Mouse (Mus musculus) megakaryocyte, embryonic 14.5 days (primary cell): ENCODE results near the gene Ubp1. TPM values are rescaled to one million over a fixed set of nuclear protein-coding genes. Genes with fewer than 3 reads are reported as not detected.

Experiments
- H3K27me3 ChIP-seq: replicated peaks from 2 replicates; pipeline ENCODE3; 2012; ENCODE audit warnings: inconsistent platforms
- H3K36me3 ChIP-seq: replicated peaks from 2 replicates; pipeline ENCODE3; 2012; ENCODE audit warnings: low read length, inconsistent platforms, mixed read lengths
- H3K4me1 ChIP-seq: 2 replicates; pipeline ENCODE4 v1.6.1; 2012; ENCODE audit warnings: inconsistent platforms
- H3K4me3 ChIP-seq: replicated peaks from 2 replicates; pipeline ENCODE3; 2012; ENCODE audit warnings: moderate library complexity, mild to moderate bottlenecking, inconsistent platforms
- H3K9me3 ChIP-seq: 2 replicates; pipeline ENCODE4 v1.6.1; 2012; ENCODE audit warnings: inconsistent platforms
- FLI1 ChIP-seq: IDR thresholded peaks from 2 replicates; pipeline ENCODE4 v1.6.1; 2012; ENCODE audit warnings: low read length, inconsistent platforms, mixed read lengths
- GATA1 ChIP-seq: IDR thresholded peaks from 3 replicates; pipeline ENCODE4 v1.6.1; 2012; ENCODE audit warnings: mixed read lengths, low read length, inconsistent platforms, borderline replicate concordance
- polyA plus RNA-seq: library from polyadenylated mRNA; stranded (reverse); fragments of >175 nt; gene quantifications from 2 replicates; pipeline ENCODE4 v1.2.3, GENCODE M21; 2012; ENCODE audit warnings: low replicate concordance; ENCODE audit not compliant: insufficient read depth

The Ubp1 gene
- polyA plus RNA-seq, 1 experiment = 19.9 TPM

DNA sequence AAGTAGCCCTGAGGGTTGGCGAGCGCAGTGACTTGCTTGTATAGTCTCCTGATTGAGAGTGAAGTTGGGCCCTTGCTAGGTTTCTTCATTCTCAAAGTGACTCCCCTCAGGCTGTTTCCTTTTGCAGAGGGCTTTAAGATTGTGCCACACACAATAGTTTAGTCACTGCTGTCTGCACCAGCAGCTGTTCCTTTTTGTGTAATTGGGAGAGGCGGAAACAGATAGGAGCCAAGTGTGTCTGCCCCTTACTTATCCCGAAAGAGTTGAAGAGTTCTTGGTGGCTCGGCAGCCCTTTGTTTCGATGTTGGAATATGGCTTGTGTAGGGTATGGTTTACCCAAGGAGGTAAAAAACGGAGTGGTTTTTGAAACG lies 1.4 kb downstream of the Ubp1 start:
- peaks cover 13% of the 10 kb centered on the region for H3K36me3 ChIP-seq
- TF ChIP-seq FLI1 = no peak
- no peak for TF ChIP-seq GATA1
- H3K4me3 ChIP-seq = peak overlapping the region; percentile 96
- H3K9me3 ChIP-seq = no peaks in the 10 kb centered on the region
- H3K4me1 ChIP-seq = peaks cover 74% of the 10 kb centered on the region
- no peaks in the 10 kb centered on the region for H3K27me3 ChIP-seq

- Histone ChIP-seq H3K36me3 (peaks cover 13% of the 10 kb centered on the region), H3K27me3 (no peaks in the 10 kb centered on the region), H3K4me3 (peak overlapping the region; percentile 96), H3K9me3 (no peaks in the 10 kb centered on the region), H3K4me1 (peaks cover 75% of the 10 kb centered on the region)
- TF ChIP-seq FLI1 (no peak), GATA1 (no peak)
These were observed 1.8 kb downstream of the Ubp1 start for GRCm38 (mm10) chr9:113932501-113932900.

- Histone ChIP-seq H3K4me3 (no peak overlapping the region), H3K4me1 (peaks cover 77% of the 10 kb centered on the region)
- TF ChIP-seq FLI1 (no peak), GATA1 (no peak)
These were observed 4.9 kb downstream of the Ubp1 start for GRCm38 (mm10) chr9:113935638-113936037.

GRCm38 (mm10) chr9:113939063-113939850 lies 8.5 kb downstream of the Ubp1 start:
- Histone ChIP-seq H3K27me3 (no peaks in the 10 kb centered on the region), H3K4me1 (peaks cover 94% of the 10 kb centered on the region), H3K36me3 (peaks cover 56% of the 10 kb centered on the region), H3K9me3 (no peaks in the 10 kb centered on the region), H3K4me3 (peak overlapping the region; percentile 13)
- TF ChIP-seq GATA1 = no peak
- no peak for TF ChIP-seq FLI1

More at GRCm38 (mm10) chr9:113935638-113936037, 4.9 kb downstream of the Ubp1 start:
- peaks cover 30% of the 10 kb centered on the region for H3K36me3 ChIP-seq
- no peaks in the 10 kb centered on the region for H3K27me3 ChIP-seq
- H3K9me3 ChIP-seq = no peaks in the 10 kb centered on the region

GRCm38 (mm10) chr9:113941103-113941805 lies 10.5 kb downstream of the Ubp1 start:
- Histone ChIP-seq H3K4me3 (no peak overlapping the region), H3K4me1 (peaks cover 81% of the 10 kb centered on the region), H3K9me3 (no peaks in the 10 kb centered on the region), H3K36me3 (peaks cover 65% of the 10 kb centered on the region), H3K27me3 (no peaks in the 10 kb centered on the region)
- no peak for TF ChIP-seq FLI1

GRCm38 (mm10) chr9:113943372-113943771 lies 12.6 kb downstream of the Ubp1 start:
- Histone ChIP-seq H3K4me1 (peaks cover 69% of the 10 kb centered on the region), H3K27me3 (no peaks in the 10 kb centered on the region), H3K36me3 (peaks cover 77% of the 10 kb centered on the region), H3K4me3 (no peak overlapping the region), H3K9me3 (no peaks in the 10 kb centered on the region)
- no peak for TF ChIP-seq FLI1
- no peak for TF ChIP-seq GATA1

DNA sequence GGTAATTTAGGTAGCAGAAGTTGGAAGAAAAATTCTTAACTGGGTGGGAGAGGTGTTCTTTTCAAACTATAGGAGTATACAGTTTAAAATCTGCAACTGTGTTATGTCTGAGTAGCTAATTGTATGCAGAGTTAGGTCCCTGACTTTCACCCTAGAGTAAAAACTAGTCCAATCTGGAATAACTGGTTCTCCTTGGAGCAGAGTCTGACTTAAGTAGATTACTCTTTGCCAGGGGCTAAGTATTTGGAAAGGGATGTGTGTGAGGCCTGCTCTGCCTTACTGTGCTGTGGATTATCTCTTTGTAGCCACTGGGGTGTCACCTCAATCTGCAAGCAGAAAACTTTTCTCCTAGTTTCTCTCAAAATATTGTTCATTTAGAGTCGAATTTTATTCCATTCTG lies 16.5 kb downstream of the Ubp1 start:
- Histone ChIP-seq H3K4me3 (no peak overlapping the region), H3K36me3 (peaks cover 86% of the 10 kb centered on the region), H3K27me3 (no peaks in the 10 kb centered on the region), H3K9me3 (no peaks in the 10 kb centered on the region), H3K4me1 (peaks cover 37% of the 10 kb centered on the region)
- TF ChIP-seq GATA1 (no peak), FLI1 (no peak)

DNA sequence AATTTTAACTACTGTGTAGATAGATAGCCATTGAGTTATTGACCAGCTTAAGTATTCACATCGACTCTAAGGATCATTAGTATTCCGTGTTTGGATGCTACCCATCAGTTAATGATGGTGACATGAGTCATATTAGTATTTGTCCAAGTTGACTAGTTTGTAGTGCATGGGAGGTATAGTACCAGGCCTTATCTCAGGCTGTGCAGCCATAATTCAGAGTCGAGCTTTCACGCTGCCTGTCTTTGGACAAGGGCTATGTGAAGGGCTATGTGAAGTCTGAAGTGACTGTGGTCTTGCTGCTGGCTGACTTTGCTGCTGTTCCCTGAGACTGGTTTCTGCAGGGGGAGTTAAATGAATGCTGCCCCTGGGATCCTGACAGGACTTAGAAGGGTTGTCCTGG lies 27.0 kb downstream of the Ubp1 start:
- no peaks in the 10 kb centered on the region for H3K27me3 ChIP-seq
- TF ChIP-seq FLI1 (no peak), GATA1 (no peak)
- no peaks in the 10 kb centered on the region for H3K9me3 ChIP-seq
- peaks cover 25% of the 10 kb centered on the region for H3K4me1 ChIP-seq
- no peak overlapping the region for H3K4me3 ChIP-seq
- H3K36me3 ChIP-seq = peaks cover 98% of the 10 kb centered on the region

- H3K27me3 ChIP-seq = no peaks in the 10 kb centered on the region
- peaks cover 100% of the 10 kb centered on the region for H3K36me3 ChIP-seq
- H3K4me3 ChIP-seq = no peak overlapping the region
- TF ChIP-seq GATA1 (no peak), FLI1 (no peak)
- H3K9me3 ChIP-seq = no peaks in the 10 kb centered on the region
- H3K4me1 ChIP-seq = peaks cover 45% of the 10 kb centered on the region
These were observed 33.0 kb downstream of the Ubp1 start for GRCm38 (mm10) chr9:113963718-113964117.

DNA sequence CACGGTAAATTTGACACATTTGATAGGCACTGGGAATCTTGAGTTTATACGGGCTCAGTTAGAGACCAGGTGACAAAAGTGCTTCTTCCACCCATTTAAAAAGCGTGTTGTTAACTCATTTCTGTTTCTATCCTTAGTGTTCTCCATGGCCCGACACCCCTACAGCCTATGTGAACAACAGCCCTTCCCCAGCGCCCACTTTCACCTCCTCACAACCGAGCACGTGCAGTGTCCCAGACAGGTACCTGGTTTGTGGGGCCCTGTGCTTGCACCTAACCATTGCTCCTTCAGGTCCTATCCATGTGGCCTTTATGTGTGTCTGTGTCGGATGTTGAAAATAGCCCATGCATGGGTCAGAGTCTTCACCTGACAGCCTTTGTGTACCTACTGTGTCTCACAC lies 33.7 kb downstream of the Ubp1 start:
- Histone ChIP-seq H3K4me1 (peaks cover 52% of the 10 kb centered on the region), H3K27me3 (no peaks in the 10 kb centered on the region), H3K4me3 (no peak overlapping the region), H3K9me3 (no peaks in the 10 kb centered on the region), H3K36me3 (peaks cover 100% of the 10 kb centered on the region)
- no peak for TF ChIP-seq GATA1
- TF ChIP-seq FLI1 = no peak
